Mouse (Mus musculus) olfactory bulb, adult 2 months (tissue): ENCODE measurements around the gene Med23. TPM values are rescaled to one million over a fixed set of nuclear protein-coding genes. Genes with fewer than 3 reads are reported as not detected.

Experiments used
- H3K27ac ChIP-seq: fragments of 200-500 bp; 2 replicates; pipeline ENCODE4 v1.5.1; 2012; ENCODE audit warnings: low read depth, low read length; ENCODE audit not compliant: insufficient read depth
- H3K4me1 ChIP-seq: fragments of 200-500 bp; 2 replicates; pipeline ENCODE4 v1.6.1; 2012; ENCODE audit warnings: low read length; ENCODE audit not compliant: control insufficient read depth, insufficient read depth
- H3K4me3 ChIP-seq: fragments of 200-500 bp; 2 replicates; pipeline ENCODE4 v1.5.1; 2012; ENCODE audit warnings: mild to moderate bottlenecking, low read depth, low read length, moderate library complexity; ENCODE audit not compliant: insufficient read depth
- CTCF ChIP-seq: fragments of 200-500 bp; IDR thresholded peaks from 2 replicates; pipeline ENCODE4 v1.5.1; 2012; ENCODE audit warnings: low read depth, mild to moderate bottlenecking, low read length, moderate library complexity; ENCODE audit not compliant: insufficient read depth
- POLR2A ChIP-seq: fragments of 200-500 bp; IDR thresholded peaks from 2 replicates; pipeline ENCODE4 v1.6.1; 2012; ENCODE audit warnings: mild to moderate bottlenecking, low read depth, low read length, moderate library complexity; ENCODE audit not compliant: insufficient read depth
- WGBS: fragments of 180-500 bp; shearing (Covaris S2); methylation state at CpG from one replicate; pipeline ENCODE4 v1.1.7; 2018; 5-methylcytosine and 5-hydroxymethylcytosine counted together
- polyA plus RNA-seq: library from polyadenylated mRNA; stranded (reverse); fragments of >200 nt; gene quantifications from 2 replicates; pipeline ENCODE4 v1.2.4, GENCODE M21; 2012; ENCODE audit warnings: low replicate concordance; ENCODE audit not compliant: missing spikeins, insufficient read depth, insufficient read length

Med23 gene
- polyA plus RNA-seq, 1 experiment, result not detected

GRCm38 (mm10) chr10:24830448-24830847 lies 39.3 kb upstream of the Med23 start:
- TF ChIP-seq CTCF, result no peak
- no peak for TF ChIP-seq POLR2A
- 88% methylated on average over 5 of the region's 5 CpGs for WGBS

GRCm38 (mm10) chr10:24831377-24832095 lies 38.2 kb upstream of the Med23 start:
- no peak overlapping the region for H3K27ac ChIP-seq
- TF ChIP-seq CTCF (no peak), POLR2A (no peak)
- WGBS, result 77% methylated on average over 15 of the region's 15 CpGs
- no peaks in the 10 kb centered on the region for H3K4me1 ChIP-seq
- H3K4me3 ChIP-seq, result no peak overlapping the region

More at GRCm38 (mm10) chr10:24830448-24830847, 39.3 kb upstream of the Med23 start:
- Histone ChIP-seq H3K27ac (no peak overlapping the region), H3K4me1 (no peaks in the 10 kb centered on the region), H3K4me3 (no peak overlapping the region)

GRCm38 (mm10) chr10:24832306-24832705 lies 37.5 kb upstream of the Med23 start:
- H3K4me1 ChIP-seq, result no peaks in the 10 kb centered on the region

DNA sequence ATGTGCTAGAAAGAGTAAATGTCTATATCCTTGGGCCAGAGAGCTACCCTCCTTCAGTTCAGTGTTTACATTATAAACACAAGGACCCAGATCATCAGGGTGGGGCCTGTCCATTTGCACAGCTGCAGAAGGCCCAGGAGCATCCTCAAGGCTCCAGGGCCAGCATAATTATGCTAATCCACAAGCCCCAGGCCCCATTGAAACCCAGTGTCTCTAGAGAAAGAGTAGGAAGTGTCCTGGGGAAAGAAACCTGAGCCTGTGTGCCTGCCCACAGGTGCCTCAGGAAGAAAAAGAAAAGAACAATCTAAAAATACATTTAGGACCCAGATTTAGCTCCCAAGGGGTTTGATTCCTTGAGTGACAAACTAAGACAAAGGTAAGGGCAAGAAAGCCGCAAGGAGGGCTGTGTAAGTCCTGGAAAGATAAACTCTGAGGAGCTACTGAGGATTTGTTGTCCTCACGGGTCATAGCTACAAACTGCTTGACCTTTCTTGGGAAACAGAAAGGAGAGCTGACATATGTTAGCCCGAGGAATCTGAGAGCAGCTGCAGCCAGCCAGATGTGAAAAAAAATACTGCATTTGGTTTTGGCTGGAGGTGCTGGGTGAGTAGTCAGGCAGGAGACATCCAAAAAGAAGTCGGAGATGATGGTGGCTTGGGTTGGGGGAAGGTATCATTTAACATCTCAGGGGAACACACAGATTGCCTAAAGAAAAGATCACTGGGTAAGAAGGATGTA lies 35.0 kb upstream of the Med23 start:
- Histone ChIP-seq H3K4me3 (no peak overlapping the region), H3K4me1 (no peaks in the 10 kb centered on the region), H3K27ac (no peak overlapping the region)
- WGBS, result 61% methylated on average over 4 of the region's 4 CpGs
- TF ChIP-seq POLR2A (no peak), CTCF (no peak)

More at GRCm38 (mm10) chr10:24832306-24832705, 37.5 kb upstream of the Med23 start:
- Histone ChIP-seq H3K4me3 (no peak overlapping the region), H3K27ac (no peak overlapping the region)
- TF ChIP-seq POLR2A (no peak), CTCF (no peak)
- WGBS, result 84% methylated on average over 9 of the region's 9 CpGs

GRCm38 (mm10) chr10:24835702-24836342 lies 34.0 kb upstream of the Med23 start:
- WGBS, result 12% methylated on average over 12 of the region's 12 CpGs
- TF ChIP-seq POLR2A (no peak), CTCF (no peak)
- Histone ChIP-seq H3K27ac (no peak overlapping the region), H3K4me3 (no peak overlapping the region), H3K4me1 (no peaks in the 10 kb centered on the region)

DNA sequence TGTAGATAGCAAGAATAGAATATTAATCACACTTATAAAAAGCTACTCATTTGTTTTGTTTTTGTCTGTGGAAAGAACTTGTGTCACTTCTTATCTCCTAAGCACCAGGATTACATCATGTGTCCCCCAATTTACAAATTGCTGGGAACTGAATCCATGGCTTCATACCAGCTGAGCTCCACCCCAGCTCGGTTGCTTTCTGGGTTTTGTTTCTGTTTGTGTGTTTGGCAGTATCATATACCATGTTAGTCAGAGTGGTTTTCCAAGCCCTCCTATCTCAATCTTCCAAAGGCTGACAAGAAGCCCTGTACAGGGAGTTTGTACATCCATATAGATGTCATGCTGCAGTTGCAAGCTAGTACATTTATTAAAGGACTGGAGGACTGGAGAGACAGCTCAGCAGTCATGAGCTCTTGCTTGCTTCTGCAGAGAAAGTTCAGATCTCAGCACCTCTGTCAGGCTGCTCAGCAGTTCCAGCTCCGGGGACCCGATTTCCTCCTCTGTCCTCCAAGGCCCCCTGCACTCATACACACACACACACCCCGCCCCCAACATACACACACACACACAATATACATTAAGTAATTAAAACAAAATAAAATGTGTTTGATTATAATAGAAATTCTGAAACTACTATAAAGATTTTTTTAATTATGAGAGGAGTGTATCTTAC lies 33.3 kb upstream of the Med23 start:
- no peak overlapping the region for H3K4me3 ChIP-seq
- TF ChIP-seq POLR2A, result no peak
- H3K27ac ChIP-seq, result no peak overlapping the region
- 44% methylated on average over 4 of the region's 4 CpGs for WGBS
- no peaks in the 10 kb centered on the region for H3K4me1 ChIP-seq

GRCm38 (mm10) chr10:24840795-24841194 lies 29.0 kb upstream of the Med23 start:
- 95% methylated on average over 4 of the region's 4 CpGs for WGBS
- no peak overlapping the region for H3K4me3 ChIP-seq
- TF ChIP-seq CTCF (no peak), POLR2A (no peak)

GRCm38 (mm10) chr10:24841998-24842397 lies 27.8 kb upstream of the Med23 start:
- H3K27ac ChIP-seq, result no peak overlapping the region
- no peaks in the 10 kb centered on the region for H3K4me1 ChIP-seq
- TF ChIP-seq POLR2A (no peak), CTCF (no peak)
- no peak overlapping the region for H3K4me3 ChIP-seq
- 71% methylated on average over 2 of the region's 2 CpGs for WGBS

More at GRCm38 (mm10) chr10:24840795-24841194, 29.0 kb upstream of the Med23 start:
- H3K4me1 ChIP-seq, result no peaks in the 10 kb centered on the region
- H3K27ac ChIP-seq, result no peak overlapping the region
